21 mouse cellular contexts compared by ENCODE assay signal in genomic region chr8:46196877-46197276, GRCm38 (mm10). TPM values are rescaled to one million over a fixed set of nuclear protein-coding genes. Genes with fewer than 3 reads are reported as not detected.
DNase-seq lines count a peak whose midpoint lies in the region; TF ChIP-seq lines count a peak whose summit lies in the region.
"Had no signal": no experiment of that assay in that cellular context is flagged by ENCODE, and none has a peak within 500 bp of the region (broad histone marks: within the 10 kb centered on the region; RNA-seq: fewer than 3 reads in every experiment).

No protein-coding gene starts in this region.

- H3K9ac ChIP-seq in MEL (ENCODE audit: control insufficient read depth, low read depth, low read length, poor library complexity, severe bottlenecking), result no peak overlapping the region
- H3K9ac ChIP-seq: embryonic facial prominence, embryonic 13.5 days; forebrain, embryonic 12.5 days; forebrain, embryonic 15.5 days; hindbrain, embryonic 12.5 days; hindbrain, embryonic 15.5 days had no signal

- peaks cover 0 to 3% of the 10 kb centered on the region in 2 experiments; a peak in 2 of 4 replicates for H3K4me1 ChIP-seq in MEL (ENCODE audit: control insufficient read depth in 1 of 2, insufficient read depth in 2 of 2, low read length in 2 of 2)
- no peaks in the 10 kb centered on the region for H3K4me1 ChIP-seq in cerebellum, adult 2 months (ENCODE audit: control insufficient read depth, insufficient read depth, low read length)
- H3K4me1 ChIP-seq: embryonic facial prominence, embryonic 10.5 days; embryonic facial prominence, embryonic 13.5 days; forebrain, embryonic 12.5 days; forebrain, embryonic 15.5 days; hindbrain, embryonic 12.5 days; hindbrain, embryonic 15.5 days had no signal

- DNase-seq in 3T3-L1 (ENCODE audit: low read depth, low spot score), result peak; percentile 51
- DNase-seq in 416B (ENCODE audit: low read depth), result peak; percentile 55
- peak; percentile 15 for DNase-seq in MEL (ENCODE audit: low read depth, low spot score)
- DNase-seq in embryo, embryonic 10 days (ENCODE audit: low spot score), result no peak
- no peak for DNase-seq in cerebellum, adult 2 months
- DNase-seq in retina, embryonic 14.5 days (ENCODE audit: low spot score), result no peak
- DNase-seq: adrenal gland, adult 2 months; adrenal gland, postnatal 14 days; cerebellum, adult 11-12 months; cerebellum, adult 9-11 months; cerebellum, postnatal 25 days; embryo, embryonic 11 days; gastrocnemius, postnatal 14 days; kidney, adult 11 months had no signal

- no peaks in the 10 kb centered on the region for H3K79me2 ChIP-seq in MEL (ENCODE audit: control insufficient read depth, insufficient read depth, low read length, poor library complexity)

- no peak for TF ChIP-seq CTCF in MEL (IDR thresholded peaks at IDR 0.05 in 2 of 3, conservative IDR thresholded peaks at IDR 0.05 in 1 of 3; ENCODE audit: control insufficient read depth in 1 of 3, insufficient read depth in 1 of 3, low read depth in 2 of 3, low read length in 3 of 3, poor library complexity in 1 of 3, severe bottlenecking in 1 of 3)
- no peak for TF ChIP-seq CTCF in cerebellum, adult 2 months (IDR thresholded peaks at IDR 0.05; ENCODE audit: borderline replicate concordance, insufficient read depth, low read depth, low read length)

- 95% methylated on average over 3 of the region's 3 CpGs for WGBS in cerebellum, adult 2 months

- peaks cover 0 to 4% of the 10 kb centered on the region in 2 experiments; a peak in 2 of 4 replicates for H3K36me3 ChIP-seq in MEL (ENCODE audit: control insufficient read depth in 1 of 2, insufficient read depth in 2 of 2, low read length in 2 of 2)

- H3K27me3 ChIP-seq in MEL (ENCODE audit: control insufficient read depth in 1 of 2, insufficient read depth in 2 of 2, low read length in 2 of 2), result no peaks in the 10 kb centered on the region
- H3K27me3 ChIP-seq in cerebellum, adult 2 months (ENCODE audit: control insufficient read depth, insufficient read depth, low read length), result no peaks in the 10 kb centered on the region
- H3K27me3 ChIP-seq: embryonic facial prominence, embryonic 13.5 days; forebrain, embryonic 12.5 days; forebrain, embryonic 15.5 days; hindbrain, embryonic 12.5 days; hindbrain, embryonic 15.5 days had no signal

- no peak for TF ChIP-seq EP300 in MEL (IDR thresholded peaks at IDR 0.05; ENCODE audit: low read depth in 1 of 2, low read length in 2 of 2)

- no peaks in the 10 kb centered on the region for H3K9me3 ChIP-seq in MEL (replicated peaks; ENCODE audit: insufficient read depth, low read length)
- H3K9me3 ChIP-seq: embryonic facial prominence, embryonic 10.5 days; embryonic facial prominence, embryonic 13.5 days; forebrain, embryonic 12.5 days; forebrain, embryonic 15.5 days; hindbrain, embryonic 12.5 days; hindbrain, embryonic 15.5 days had no signal

- no peak for TF ChIP-seq POLR2A in MEL (IDR thresholded peaks at IDR 0.05; ENCODE audit: control insufficient read depth in 1 of 2, insufficient read depth in 1 of 2, low read depth in 1 of 2, low read length in 2 of 2, poor library complexity in 1 of 2)
- TF ChIP-seq POLR2A in cerebellum, adult 2 months (IDR thresholded peaks at IDR 0.05; ENCODE audit: borderline replicate concordance, insufficient read depth, low read length), result no peak

- TF ChIP-seq RAD21 in MEL (IDR thresholded peaks at IDR 0.05; ENCODE audit: low read depth, low read length), result no peak

- no peak overlapping the region for H3K27ac ChIP-seq in MEL (ENCODE audit: control insufficient read depth, low read depth, low read length)
- no peak overlapping the region for H3K27ac ChIP-seq in cerebellum, adult 2 months (ENCODE audit: insufficient read depth, low read length)
- H3K27ac ChIP-seq: embryonic facial prominence, embryonic 10.5 days; embryonic facial prominence, embryonic 13.5 days; forebrain, embryonic 12.5 days; forebrain, embryonic 15.5 days; hindbrain, embryonic 12.5 days; hindbrain, embryonic 15.5 days had no signal

- H3K4me3 ChIP-seq in MEL (ENCODE audit: control insufficient read depth in 1 of 2, insufficient read depth in 1 of 2, low read depth in 2 of 2, low read length in 2 of 2), result no peak overlapping the region
- H3K4me3 ChIP-seq in cerebellum, adult 2 months (replicated peaks; ENCODE audit: insufficient read depth, low read depth, low read length), result no peak overlapping the region
- H3K4me3 ChIP-seq: embryonic facial prominence, embryonic 10.5 days; embryonic facial prominence, embryonic 13.5 days; erythroblast, embryonic 14.5 days; forebrain, embryonic 12.5 days; forebrain, embryonic 15.5 days; hindbrain, embryonic 12.5 days; hindbrain, embryonic 15.5 days had no signal

TF ChIP-seq in MEL, 35 proteins besides CTCF, POLR2A, EP300 and RAD21:
- TF ChIP-seq MAZ (IDR thresholded peaks at IDR 0.05; ENCODE audit: low read depth, low read length), result no peak
- no peak for TF ChIP-seq CHD1 (IDR thresholded peaks at IDR 0.05; ENCODE audit: low read depth, low read length)
- TF ChIP-seq TAL1 (IDR thresholded peaks at IDR 0.05; ENCODE audit: low read length), result no peak
- no peak for TF ChIP-seq MXI1 (IDR thresholded peaks at IDR 0.05; ENCODE audit: low read depth, low read length)
- TF ChIP-seq KAT2A (conservative IDR thresholded peaks at IDR 0.05; ENCODE audit: low read depth, low read length), result no peak
- no peak for TF ChIP-seq MAX (IDR thresholded peaks at IDR 0.05; ENCODE audit: low read length)
- TF ChIP-seq MEF2A (IDR thresholded peaks at IDR 0.05; ENCODE audit: extremely low read depth, insufficient replicate concordance, low read depth, low read length, poor library complexity, severe bottlenecking), result no peak
- TF ChIP-seq ZKSCAN1 (IDR thresholded peaks at IDR 0.05; ENCODE audit: low read depth, low read length), result no peak
- no peak for TF ChIP-seq GABPA (IDR thresholded peaks at IDR 0.05; ENCODE audit: low read depth, low read length)
- no peak for TF ChIP-seq MYC (IDR thresholded peaks at IDR 0.05; ENCODE audit: low read depth, low read length)
- no peak for TF ChIP-seq JUND (IDR thresholded peaks at IDR 0.05; ENCODE audit: low read depth, low read length)
- no peak for TF ChIP-seq BHLHE40 (IDR thresholded peaks at IDR 0.05; ENCODE audit: borderline replicate concordance, low read depth, low read length)
- no peak for TF ChIP-seq ZC3H11A (IDR thresholded peaks at IDR 0.05; ENCODE audit: low read depth, low read length)
- TF ChIP-seq E2F4 (IDR thresholded peaks at IDR 0.05; ENCODE audit: borderline replicate concordance, low read depth, low read length), result no peak
TF ChIP-seq in MEL: peak in this region for 0.

RNA-seq across cellular contexts. Expression of gene Slc25a4, which starts 14.2 kb away (rescaled TPM):
- 311 and 342 TPM in 2 replicates for total RNA-seq in MEL (2012; rRNA removed)
- 100 to 1,000 TPM; 188 to 471 TPM for polyA plus RNA-seq in MEL (2012; ENCODE audit: insufficient read depth in 1 of 2, insufficient read length in 2 of 2, low read depth in 1 of 2, low replicate concordance in 2 of 2, missing spikeins in 1 of 2)
- polyA plus RNA-seq in cerebellum, adult 2 months (2012; rRNA removed), result 876 and 917 TPM in 2 replicates

RNA-seq across cellular contexts. Expression of gene Snx25, which starts 44.9 kb away (rescaled TPM):
- 20.0 and 25.1 TPM in 2 replicates for total RNA-seq in MEL (2012; rRNA removed)
- polyA plus RNA-seq in MEL (2012; ENCODE audit: insufficient read depth in 1 of 2, insufficient read length in 2 of 2, low read depth in 1 of 2, low replicate concordance in 2 of 2, missing spikeins in 1 of 2), result 10 to 100 TPM in 1 of 2 experiments, not detected in 1; 23.1 TPM
- polyA plus RNA-seq in cerebellum, adult 2 months (2012; rRNA removed), result 35.4 and 36.1 TPM in 2 replicates

RNA-seq across cellular contexts. Expression of gene Cfap97, which starts 45.3 kb away (rescaled TPM):
- 8.5 TPM in 2 replicates for total RNA-seq in MEL (2012; rRNA removed)
- polyA plus RNA-seq in MEL (2012; ENCODE audit: insufficient read depth in 1 of 2, insufficient read length in 2 of 2, low read depth in 1 of 2, low replicate concordance in 2 of 2, missing spikeins in 1 of 2), result 1 to 10 TPM in 1 of 2 experiments, not detected in 1; 9.3 TPM
- polyA plus RNA-seq in cerebellum, adult 2 months (2012; rRNA removed), result 17.4 and 17.5 TPM in 2 replicates

Comparison
In these comparisons a context has a peak if more than half of its experiments do, and no peak if none do; other contexts are left out.
1. DNase-seq: peak in 3T3-L1 (single experiment), 416B (single experiment) and MEL (single experiment); none in embryo, embryonic 10 days (single experiment), cerebellum, adult 2 months (0 of 2) and retina, embryonic 14.5 days (single experiment).